Mouse (Mus musculus) heart, postnatal 0 days (tissue): ENCODE measurements at regions not wholly inside any gene's neighbourhood (a gene's known extent, or its start where the extent isn't known, plus 50 kb on each side); places are given as distances from the start of the nearest gene placed in this dataset.

ENCODE experiments used
- CTCF ChIP-seq: IDR thresholded peaks from 2 replicates; pipeline ENCODE4 v1.5.1; 2016; ENCODE audit warnings: antibody characterized with exemption, control low read depth, low read depth
- EP300 ChIP-seq: IDR thresholded peaks from 2 replicates; pipeline ENCODE4 v1.6.1; 2016; ENCODE audit warnings: antibody characterized with exemption, low read depth

DNA sequence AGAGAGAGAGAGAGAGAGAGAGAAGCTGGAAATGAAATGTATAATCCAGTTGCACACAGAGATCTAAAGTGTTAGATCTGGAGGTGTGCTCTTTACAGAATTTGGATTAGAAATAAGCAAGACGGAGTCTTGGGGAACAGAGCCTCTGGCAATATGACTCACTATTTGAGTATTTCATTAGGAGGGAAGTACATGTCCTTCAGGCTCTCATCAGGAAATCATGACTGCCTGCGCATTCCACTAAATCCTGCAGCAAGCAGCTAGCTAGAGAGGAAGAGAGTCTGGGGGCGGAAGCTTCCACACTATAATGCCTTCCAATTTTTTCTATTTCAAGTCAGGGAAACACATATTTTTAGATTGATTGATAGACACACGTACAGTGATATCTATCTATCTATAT is 58.1 kb upstream of the Efna5 start:
- TF ChIP-seq CTCF = no peak
- no peak for TF ChIP-seq EP300
